Mouse (Mus musculus) lung, embryonic 14.5 days (tissue): ENCODE data around the gene Serpina3i. TPM values are rescaled to one million over a fixed set of nuclear protein-coding genes. Genes with fewer than 3 reads are reported as not detected.

Experiments used
- ATAC-seq: fragments of 200-750 bp; cut with Nextera tagmentation; 2 replicates; pipeline ENCODE4 v1.8.0; 2017; ENCODE audit warnings: mild to moderate bottlenecking, moderate TSS enrichment, moderate library complexity; ENCODE audit not compliant: insufficient read depth
- DNase-seq: peaks from one replicate; pipeline ENCODE4 v3.0.0-alpha.2; 2015
- H3K27ac ChIP-seq: fragments of 300-500 bp; sonication (generic); 2 replicates; pipeline ENCODE4 v1.5.1; 2014; ENCODE audit warnings: low read depth, mild to moderate bottlenecking, moderate library complexity
- H3K27me3 ChIP-seq: fragments of 300-500 bp; sonication (generic); 2 replicates; pipeline ENCODE4 v1.6.1; 2014; ENCODE audit warnings: low read length, control low read depth; ENCODE audit not compliant: insufficient read depth
- H3K36me3 ChIP-seq: fragments of 300-500 bp; sonication (generic); 2 replicates; pipeline ENCODE4 v1.6.1; 2014; ENCODE audit warnings: control low read depth; ENCODE audit not compliant: insufficient read depth
- H3K4me1 ChIP-seq: fragments of 300-500 bp; sonication (generic); 2 replicates; pipeline ENCODE4 v1.6.1; 2014; ENCODE audit warnings: antibody characterized with exemption, control low read depth; ENCODE audit not compliant: insufficient read depth
- H3K4me2 ChIP-seq: fragments of 300-500 bp; sonication (generic); 2 replicates; pipeline ENCODE4 v1.6.1; 2014; ENCODE audit warnings: mild to moderate bottlenecking
- H3K4me3 ChIP-seq: fragments of 300-500 bp; sonication (generic); 2 replicates; pipeline ENCODE4 v1.5.1; 2014; ENCODE audit warnings: low read depth, low read length
- H3K9ac ChIP-seq: fragments of 300-500 bp; sonication (generic); 2 replicates; pipeline ENCODE4 v1.6.1; 2014
- H3K9me3 ChIP-seq: fragments of 300-500 bp; sonication (generic); 2 replicates; pipeline ENCODE4 v1.6.1; 2016; ENCODE audit warnings: low read depth, low read length, control low read depth
- CTCF ChIP-seq: IDR thresholded peaks from 2 replicates; pipeline ENCODE4 v1.5.1; 2016; ENCODE audit warnings: antibody characterized with exemption, low read depth
- WGBS: fragments of 180-500 bp; shearing (Covaris S2); extraction: QIAGEN DNeasy Blood & Tissue Kit; methylation state at CpG from one replicate; pipeline ENCODE4 v1.1.7; 2014; 5-methylcytosine and 5-hydroxymethylcytosine counted together
- polyA plus RNA-seq: library from polyadenylated mRNA; unstranded; fragments of >200 nt; fragmentation: Nextera tagmentation; extraction: Ambion mirVana; gene quantifications from 2 replicates; pipeline ENCODE4 v1.2.1, GENCODE M21; 2014

Serpina3i gene
- polyA plus RNA-seq, 1 experiment from 2014 or later = not detected

DNA sequence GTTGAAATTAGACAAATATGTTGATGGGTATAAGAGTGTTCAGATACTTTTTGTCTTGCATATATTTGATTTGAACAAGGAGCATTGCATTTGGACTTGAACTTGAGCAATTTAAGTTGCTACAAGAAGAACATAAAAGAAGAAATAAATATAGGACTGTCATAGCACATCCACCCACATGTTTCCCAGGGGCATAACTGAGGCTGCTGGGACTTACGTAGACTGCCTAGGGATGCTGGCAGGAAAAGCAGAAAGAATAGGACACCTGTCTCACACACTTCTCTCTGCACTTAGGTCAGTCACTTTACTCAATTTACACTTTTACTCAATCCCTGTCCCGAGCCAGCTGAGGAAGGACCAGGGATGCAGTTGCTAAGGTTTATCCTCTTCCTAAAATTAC is 31.0 kb downstream of the Serpina3i start:
- TF ChIP-seq CTCF = no peak
- Histone ChIP-seq H3K9ac (no peak overlapping the region), H3K4me2 (no peak overlapping the region), H3K4me3 (no peak overlapping the region), H3K9me3 (no peaks in the 10 kb centered on the region), H3K27me3 (no peaks in the 10 kb centered on the region), H3K36me3 (no peaks in the 10 kb centered on the region), H3K4me1 (no peaks in the 10 kb centered on the region), H3K27ac (no peak overlapping the region)
- 76% methylated on average over 2 of the region's 2 CpGs for WGBS
- DNase-seq = no peak
- ATAC-seq = no peak

DNA sequence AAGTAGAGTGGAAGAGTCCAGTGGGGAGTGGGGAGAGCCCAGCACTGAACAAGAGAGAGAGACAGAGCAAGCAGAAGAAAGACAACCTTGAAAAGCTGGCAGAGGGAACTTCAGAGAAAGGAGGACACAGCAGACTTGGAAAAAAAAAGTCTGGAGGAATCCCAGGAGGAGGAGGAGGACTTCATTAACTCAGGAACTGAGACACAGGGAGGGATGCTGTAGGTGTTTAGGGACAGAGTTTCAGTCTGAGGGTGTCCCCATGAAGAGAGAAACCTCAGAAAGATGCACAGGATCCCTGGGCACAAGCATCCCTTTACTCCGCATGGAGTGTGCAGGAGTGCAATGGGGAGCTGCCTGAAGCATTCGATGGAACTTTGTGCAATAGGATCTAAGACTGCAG is 35.1 kb downstream of the Serpina3i start:
- H3K9ac ChIP-seq = no peak overlapping the region
- no peak overlapping the region for H3K4me2 ChIP-seq

GRCm38 (mm10) chr12:104305991-104306390 is 43.1 kb downstream of the Serpina3i start:
- H3K9me3 ChIP-seq = no peaks in the 10 kb centered on the region
- ATAC-seq = no peak
- TF ChIP-seq CTCF = no peak

More for the DNA sequence above, 35.1 kb downstream of the Serpina3i start:
- no peaks in the 10 kb centered on the region for H3K36me3 ChIP-seq
- no peak overlapping the region for H3K27ac ChIP-seq
- 86% methylated on average over 2 of the region's 2 CpGs for WGBS
- H3K9me3 ChIP-seq = no peaks in the 10 kb centered on the region
- no peaks in the 10 kb centered on the region for H3K27me3 ChIP-seq
- no peak for TF ChIP-seq CTCF
- DNase-seq (no peak), ATAC-seq (no peak)
- H3K4me3 ChIP-seq = no peak overlapping the region
- no peaks in the 10 kb centered on the region for H3K4me1 ChIP-seq

DNA sequence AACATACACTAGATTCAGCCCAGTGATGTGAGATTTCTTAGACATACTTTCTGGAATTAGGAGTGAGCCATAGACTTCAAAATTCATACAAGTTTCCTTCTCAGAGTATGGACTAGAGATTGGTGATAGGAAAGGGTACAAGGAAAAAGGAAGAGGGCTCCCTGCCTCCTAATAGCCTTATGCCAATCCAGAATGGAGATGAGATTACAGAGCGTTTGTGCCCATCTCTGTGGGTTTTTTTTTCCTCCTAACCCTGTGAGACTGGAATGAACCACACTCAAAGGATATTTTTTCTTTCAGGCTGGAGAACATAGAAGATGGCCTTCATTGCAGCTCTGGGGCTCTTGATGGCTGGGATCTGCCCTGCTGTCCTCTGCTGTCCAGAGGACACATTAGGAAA is 51.3 kb downstream of the Serpina3i start, which contains the start of gene Serpina3j:
Gene Serpina3j (plus strand): TSS at position 301 of the 400 bp plus-strand sequence.
- H3K27ac ChIP-seq = no peak within 1 kb of the TSS
- WGBS = 86% methylated on average over 1 of the region's 1 CpGs
- H3K36me3 ChIP-seq = no peaks in the 10 kb centered on the region
- H3K4me1 ChIP-seq = no peaks in the 10 kb centered on the region
- no peak for ATAC-seq
- no peaks in the 10 kb centered on the region for H3K9me3 ChIP-seq
- no peak for TF ChIP-seq CTCF
- H3K4me3 ChIP-seq = no peak within 1 kb of the TSS
- H3K9ac ChIP-seq = no peak within 1 kb of the TSS
- no peak for DNase-seq
- no peaks in the 10 kb centered on the region for H3K27me3 ChIP-seq
- H3K4me2 ChIP-seq = no peak within 1 kb of the TSS

More at GRCm38 (mm10) chr12:104305991-104306390, 43.1 kb downstream of the Serpina3i start:
- no peaks in the 10 kb centered on the region for H3K27me3 ChIP-seq
- H3K4me3 ChIP-seq = no peak overlapping the region
- no peak overlapping the region for H3K27ac ChIP-seq
- no peaks in the 10 kb centered on the region for H3K4me1 ChIP-seq
- no peak overlapping the region for H3K4me2 ChIP-seq
- DNase-seq = no peak
- no peaks in the 10 kb centered on the region for H3K36me3 ChIP-seq
- H3K9ac ChIP-seq = no peak overlapping the region
- WGBS = 82% methylated on average over 4 of the region's 4 CpGs

Other genes with a start within 250 kb of the Serpina3i start
- gene Serpina9, start 249.4 kb upstream of the Serpina3i start, polyA plus RNA-seq = not detected in 2 replicates
- gene Serpina12, start 218.7 kb upstream of the Serpina3i start, polyA plus RNA-seq = not detected in 2 replicates
- not detected in 2 replicates for gene Serpina5, start 162.0 kb upstream of the Serpina3i start, polyA plus RNA-seq
- not detected in 2 replicates for gene Serpina3a, start 150.4 kb upstream of the Serpina3i start, polyA plus RNA-seq
- not detected in 2 replicates for gene Serpina3b, start 135.1 kb upstream of the Serpina3i start, polyA plus RNA-seq
- gene Serpina3c, start 109.3 kb upstream of the Serpina3i start, polyA plus RNA-seq = not detected in 2 replicates
- gene Serpina3f, start 48.6 kb upstream of the Serpina3i start, polyA plus RNA-seq = 0.12 TPM in 1 of 2 replicates, not detected in the other
- 0.50 and 0.99 TPM in 2 replicates for gene Serpina3g, start 26.9 kb upstream of the Serpina3i start, polyA plus RNA-seq
- not detected in 2 replicates for gene Serpina3j, start 51.4 kb downstream of the Serpina3i start, polyA plus RNA-seq
- gene Serpina3k, start 75.4 kb downstream of the Serpina3i start, polyA plus RNA-seq = not detected in 2 replicates
- gene Serpina3m, start 75.4 kb downstream of the Serpina3i start, polyA plus RNA-seq = not detected in 2 replicates
- gene Serpina3n, start 143.6 kb downstream of the Serpina3i start, polyA plus RNA-seq = not detected in 2 replicates
- 0.34 TPM in 1 of 2 replicates, not detected in the other for gene Gsc, start 210.2 kb downstream of the Serpina3i start, polyA plus RNA-seq